Mouse (Mus musculus) liver, postnatal 0 days (tissue): ENCODE data around the gene Elfn1.

Experiments
- CTCF ChIP-seq: sonication (generic); IDR thresholded peaks from 2 replicates; pipeline ENCODE4 v1.5.1; 2016; ENCODE audit warnings: antibody characterized with exemption, low read depth
- EP300 ChIP-seq: IDR thresholded peaks from 2 replicates; pipeline ENCODE4 v1.6.1; 2016; ENCODE audit warnings: antibody characterized with exemption, low read depth, mild to moderate bottlenecking

DNA sequence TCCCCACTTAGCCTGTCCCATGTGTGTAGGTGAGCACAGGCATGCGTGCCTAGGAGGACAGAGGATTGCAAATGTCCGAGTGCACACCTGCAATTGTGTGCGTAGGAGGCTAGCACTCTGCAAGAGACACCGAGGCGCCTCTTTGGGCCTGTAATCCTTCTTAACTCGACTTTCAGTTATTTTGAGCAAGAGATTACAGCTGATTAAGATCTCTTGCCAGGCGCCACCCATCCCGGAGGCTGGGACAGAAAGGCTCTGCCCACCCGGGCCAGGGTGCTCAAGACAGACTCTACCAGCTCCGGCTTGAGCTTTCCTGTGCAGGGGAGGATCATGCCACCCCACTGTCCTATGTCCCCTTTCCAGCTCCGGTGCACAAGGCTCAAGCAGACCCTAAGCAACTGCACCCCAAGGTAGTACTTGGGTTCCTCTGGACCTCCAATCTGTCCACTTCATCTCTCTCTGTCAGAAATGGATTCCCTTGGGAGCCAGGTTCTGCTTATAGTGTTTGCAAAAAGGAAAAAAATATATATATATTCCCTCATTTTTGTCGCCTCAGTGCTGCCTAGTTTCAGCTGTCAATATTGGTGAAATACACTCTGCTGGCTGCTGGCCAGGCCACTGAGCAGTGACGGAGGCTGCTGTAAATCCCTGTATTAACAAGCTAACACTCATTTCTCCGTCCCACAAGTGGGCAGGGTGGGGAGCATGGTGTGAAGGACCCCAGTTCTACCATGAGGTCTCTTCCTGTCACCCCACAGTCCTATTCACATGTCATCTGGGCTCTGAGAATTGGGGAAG is 61.6 kb downstream of the Elfn1 start:
- TF ChIP-seq EP300, result no peak
- no peak for TF ChIP-seq CTCF
